Mouse (Mus musculus) neutrophil, adult 5-6 weeks (primary cell): Measurements from ENCODE around the gene Sfmbt1. TPM values are rescaled to one million over a fixed set of nuclear protein-coding genes. Genes with fewer than 3 reads are reported as not detected.

ENCODE experiments used
- ATAC-seq: fragments of 151-379, 151-347 bp; 2 replicates; pipeline ENCODE4 v1.8.0; 2017; ENCODE audit warnings: mild to moderate bottlenecking, moderate TSS enrichment; ENCODE audit not compliant: insufficient number of reproducible peaks, poor library complexity, low FRiP score, severe bottlenecking; ENCODE audit errors: extremely low read depth
- total RNA-seq: library from RNA; stranded (forward); fragments of 200-1000 nt; gene quantifications from 2 replicates; pipeline ENCODE4 v1.2.3, GENCODE M21; 2017

The Sfmbt1 gene
- total RNA-seq, 1 experiment from 2014 or later, result 6.9 TPM

DNA sequence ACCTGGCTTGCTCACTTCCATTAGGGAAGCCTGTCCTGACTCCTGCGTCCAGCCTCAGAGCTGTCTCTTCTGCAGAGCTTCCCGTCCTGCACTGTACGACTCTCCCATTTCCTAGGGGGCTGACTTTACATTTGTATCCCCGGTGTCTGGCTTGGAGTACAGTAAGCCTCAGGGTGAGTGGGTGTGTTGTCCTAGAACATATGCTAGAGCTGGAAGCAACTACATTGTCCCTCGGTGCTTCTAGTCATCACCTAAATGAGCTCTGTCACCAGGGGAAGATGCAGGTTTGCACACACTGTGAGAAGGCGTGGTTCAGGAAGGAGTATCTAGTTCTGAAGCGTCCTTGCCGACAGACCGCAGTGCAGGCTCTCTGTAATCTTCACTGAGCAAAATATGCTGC lies 147.7 kb downstream of the Sfmbt1 start:
- no peak for ATAC-seq

DNA sequence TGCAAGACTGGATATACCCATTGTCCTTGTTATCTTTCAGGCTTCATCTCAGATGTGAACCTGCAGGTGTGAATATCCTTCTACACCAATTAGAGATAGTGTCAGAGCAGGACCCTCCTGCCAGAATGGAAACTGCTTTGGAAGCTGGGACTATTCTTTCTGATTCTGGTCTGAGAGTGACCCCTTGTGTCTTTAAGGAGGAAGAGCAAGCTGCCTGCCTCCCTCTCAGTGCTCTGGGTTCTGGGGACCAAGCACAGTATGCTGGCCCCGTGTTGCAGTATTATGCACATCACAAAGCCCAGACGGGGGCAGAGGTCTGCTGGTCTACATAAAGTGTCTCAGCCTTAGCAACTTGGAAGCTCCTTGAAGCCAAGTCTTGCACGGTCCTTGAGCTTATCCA lies 150.7 kb downstream of the Sfmbt1 start:
- no peak for ATAC-seq

DNA sequence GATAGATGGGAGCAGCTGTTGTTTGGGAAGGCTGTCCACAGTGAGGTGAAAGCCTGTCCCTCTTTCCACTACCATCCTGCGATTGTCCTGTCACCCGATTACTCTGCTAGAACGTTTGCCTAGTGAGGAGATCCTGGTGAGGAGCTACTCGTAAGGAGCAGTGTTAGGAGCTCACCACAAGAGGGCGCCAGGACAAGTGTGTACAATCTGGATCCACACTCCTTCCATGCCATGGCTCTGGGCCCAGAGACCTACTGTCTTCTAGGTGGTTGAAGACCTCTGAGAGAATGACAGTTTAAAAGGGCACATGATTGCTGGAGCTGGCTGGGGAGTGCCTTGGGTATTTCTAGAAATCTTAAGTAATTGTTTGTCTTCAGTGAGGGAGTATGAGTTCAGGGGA lies 152.4 kb downstream of the Sfmbt1 start:
- ATAC-seq, result peak; percentile 65

DNA sequence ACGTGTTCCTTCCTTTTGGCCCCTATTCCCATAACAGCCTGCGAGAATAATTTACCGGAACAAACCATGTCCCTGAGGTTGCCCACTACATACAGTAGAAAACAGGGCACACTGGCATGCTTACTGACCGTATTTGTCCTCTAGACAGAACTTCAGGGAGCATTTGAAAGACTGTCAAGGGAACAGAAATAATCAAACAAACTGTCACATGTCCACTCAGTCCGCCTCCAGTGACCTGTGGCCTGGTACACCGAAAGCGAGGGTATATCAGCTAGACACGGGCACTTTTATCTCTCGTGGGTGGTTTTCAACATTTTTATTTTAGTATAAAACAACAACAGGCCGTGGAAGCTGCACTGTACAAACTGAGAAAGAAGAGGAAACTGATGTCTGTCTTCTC lies 154.2 kb downstream of the Sfmbt1 start:
- ATAC-seq, result no peak

DNA sequence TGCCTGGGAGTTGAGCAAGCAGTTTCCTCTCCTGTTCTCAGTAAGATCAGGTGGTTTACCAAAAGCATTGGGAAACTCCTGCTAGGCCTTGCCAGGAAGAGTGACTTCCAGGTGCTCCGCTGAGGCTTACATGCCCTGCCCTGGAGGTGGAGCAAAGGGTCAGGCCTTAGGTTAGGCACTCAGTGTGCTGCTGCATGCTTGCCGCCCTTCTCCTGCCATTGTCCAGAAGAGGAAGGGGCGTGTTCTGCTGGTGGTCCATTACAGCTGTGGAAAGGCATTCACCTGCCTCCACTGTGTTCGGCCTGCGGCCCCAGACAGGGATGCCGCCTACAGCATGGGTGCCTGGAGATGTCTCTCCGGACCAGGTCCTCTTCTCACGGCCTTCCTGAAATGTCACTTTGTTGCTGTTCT lies 154.7 kb downstream of the Sfmbt1 start:
- no peak for ATAC-seq

DNA sequence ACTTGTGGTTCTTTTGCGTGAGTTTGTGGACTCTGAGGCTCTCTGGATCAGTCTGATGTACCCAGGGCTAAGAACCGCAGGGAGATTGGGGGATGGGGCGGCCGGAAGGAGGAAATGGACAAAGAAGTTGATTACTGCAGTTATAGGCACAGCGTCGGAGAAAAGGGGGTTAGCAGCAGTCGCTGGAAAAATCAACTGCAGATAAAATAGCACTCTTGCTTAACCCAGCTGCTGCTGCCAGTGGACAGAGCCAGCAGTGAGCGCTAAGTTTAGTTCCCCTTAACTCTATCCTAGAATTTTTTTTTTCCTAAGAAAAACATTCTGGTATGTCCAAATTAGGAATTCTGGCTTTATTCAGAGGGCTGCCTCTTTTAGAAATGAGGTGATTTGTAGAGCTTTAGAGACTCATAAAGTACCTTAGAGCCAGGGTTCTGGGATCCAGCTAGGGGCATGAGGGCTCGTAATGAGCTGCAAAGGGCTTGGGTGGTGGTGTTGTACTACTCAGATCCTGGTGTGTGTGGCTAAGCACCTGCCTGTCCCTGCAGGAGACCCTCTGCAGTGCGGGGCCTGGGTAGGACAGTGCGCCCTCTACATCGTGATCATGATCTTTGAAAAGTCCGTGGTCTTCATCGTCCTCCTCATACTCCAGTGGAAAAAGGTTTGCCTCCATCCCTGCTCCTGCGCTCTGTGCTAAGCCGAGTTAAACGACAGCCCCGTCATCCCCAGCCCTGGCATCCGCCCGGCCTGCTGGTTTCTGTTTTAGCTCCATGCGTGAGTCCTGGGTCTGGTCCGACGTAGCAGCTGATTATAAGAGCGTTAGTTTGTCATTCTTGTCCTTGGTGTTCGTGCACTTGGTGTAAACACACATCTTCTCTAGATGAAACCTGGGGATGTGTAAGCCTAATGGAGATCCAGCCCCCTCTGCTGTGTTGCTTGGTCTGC lies 155.8 kb downstream of the Sfmbt1 start:
- no peak for ATAC-seq

Other genes with a start within 250 kb of the Sfmbt1 start
- gene Dcp1a, start 235.3 kb upstream of the Sfmbt1 start, total RNA-seq, result 33.1 and 43.2 TPM in 2 replicates
- 6.3 and 8.3 TPM in 2 replicates for gene Cacna1d, start 223.4 kb upstream of the Sfmbt1 start, total RNA-seq
- 152 and 166 TPM in 2 replicates for gene Tkt, start 166.5 kb upstream of the Sfmbt1 start, total RNA-seq
- 483 and 502 TPM in 2 replicates for gene Prkcd, start 88.6 kb upstream of the Sfmbt1 start, total RNA-seq
- gene Rft1, start 60.5 kb upstream of the Sfmbt1 start, total RNA-seq, result 13.0 and 13.5 TPM in 2 replicates
- 10.2 and 14.2 TPM in 2 replicates for gene Tmem110, start 110.7 kb downstream of the Sfmbt1 start, total RNA-seq
- gene Mustn1, start 164.4 kb downstream of the Sfmbt1 start, total RNA-seq, result 5.2 and 6.3 TPM in 2 replicates
- gene Itih4, start 171.6 kb downstream of the Sfmbt1 start, total RNA-seq, result not detected in 2 replicates
- gene Itih3, start 208.9 kb downstream of the Sfmbt1 start, total RNA-seq, result not detected in 2 replicates
- not detected in 2 replicates for gene Itih1, start 228.4 kb downstream of the Sfmbt1 start, total RNA-seq
- gene Nek4, start 236.5 kb downstream of the Sfmbt1 start, total RNA-seq, result 4.7 and 6.1 TPM in 2 replicates